Mouse (Mus musculus) hindlimb bud, embryonic 11.5 days (tissue): ENCODE results near the gene Rpl14.

Experiments
- DNase-seq: peaks from one replicate; pipeline ENCODE4 v3.0.0-alpha.2; 2012; ENCODE audit warnings: low read depth, low spot score; ENCODE audit errors: extremely low spot score

Rpl14 gene

GRCm38 (mm10) chr9:120571593-120572385 lies 545 bp downstream of the Rpl14 start:
- no peak for DNase-seq

DNA sequence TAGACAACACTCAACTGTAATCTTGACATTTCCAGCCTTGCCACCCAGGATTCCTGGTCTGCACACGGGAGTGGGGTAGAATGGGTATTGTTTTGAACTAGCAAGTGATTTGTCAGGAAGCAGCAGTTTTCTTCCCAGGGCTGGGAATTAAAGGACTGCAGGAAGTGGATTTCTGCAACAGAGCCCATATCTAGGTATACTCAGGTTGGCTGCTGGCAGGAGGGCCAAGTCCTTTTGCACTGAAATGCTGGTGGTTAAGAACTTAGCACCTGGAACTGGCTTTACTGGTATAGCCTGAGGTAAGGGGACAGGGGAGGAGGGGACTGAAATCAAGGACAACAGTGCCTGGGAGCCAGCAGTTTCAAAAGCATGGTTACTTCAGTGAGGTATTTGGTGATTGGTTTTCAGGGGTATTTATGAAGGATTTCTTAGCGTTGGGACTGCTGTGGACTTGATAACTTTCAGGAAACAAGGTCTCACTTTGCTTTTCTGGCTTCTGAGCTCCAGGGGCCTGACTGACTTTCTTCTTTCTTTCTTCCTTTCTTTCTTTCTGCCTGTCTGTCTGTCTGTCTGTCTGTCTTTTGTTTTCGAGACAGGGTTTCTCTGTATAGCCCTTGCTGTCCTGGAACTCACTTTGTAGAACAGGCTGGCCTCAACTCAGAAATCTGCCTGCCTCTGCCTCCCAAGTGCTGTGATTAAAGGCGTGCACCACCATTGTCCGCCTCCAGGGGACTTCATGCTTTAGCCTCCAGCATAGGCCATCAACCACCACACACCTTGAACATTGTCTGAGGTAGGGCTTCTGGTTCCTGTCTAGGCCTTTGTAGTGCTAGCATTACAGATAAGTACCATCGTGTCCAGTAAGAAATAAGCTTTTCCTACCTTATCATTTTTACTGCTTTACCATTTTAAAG lies 4.8 kb downstream of the Rpl14 start:
- no peak for DNase-seq

DNA sequence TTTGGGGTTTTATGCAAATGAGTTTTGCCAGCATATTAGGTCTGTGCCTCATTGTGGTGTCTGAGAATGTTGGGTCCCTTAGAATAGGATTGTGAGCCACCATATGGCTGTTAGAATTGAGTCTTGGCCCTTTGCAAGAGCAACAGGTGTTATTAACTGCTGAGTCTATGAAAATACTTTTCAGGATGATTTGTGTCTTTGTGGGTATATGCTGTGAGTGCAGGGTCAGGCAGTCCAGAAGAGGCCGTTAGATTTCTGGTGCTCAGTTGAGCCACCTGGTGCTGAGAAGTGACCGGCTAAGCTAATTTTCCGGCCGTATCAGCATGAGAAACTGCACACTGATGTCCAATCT lies 5.4 kb downstream of the Rpl14 start:
- no peak for DNase-seq

DNA sequence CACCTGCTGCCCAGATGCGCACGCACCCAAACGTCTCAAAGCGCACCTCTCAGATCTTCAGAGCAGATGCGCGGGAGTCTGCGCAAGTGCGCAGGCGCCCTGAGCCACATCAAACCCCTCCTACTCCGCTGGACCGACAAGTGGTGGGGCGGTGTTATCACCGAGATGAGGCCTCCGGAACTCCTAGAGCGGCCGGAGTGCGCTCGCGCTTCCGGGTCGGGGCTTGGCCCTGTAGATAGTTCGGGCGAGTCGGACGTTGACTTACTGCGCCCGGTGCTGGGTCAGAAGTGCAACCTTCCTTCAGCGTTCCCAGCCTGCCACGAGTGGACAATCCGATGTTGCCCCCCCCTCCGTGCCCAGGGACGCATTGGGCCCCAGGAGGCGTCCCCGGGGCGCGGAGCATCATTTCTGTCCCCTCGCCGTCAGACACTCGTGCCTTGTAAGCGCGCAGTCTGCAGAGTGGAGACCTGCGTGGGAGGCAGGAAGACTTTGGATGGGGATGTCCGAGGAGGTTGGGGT lies 5.9 kb downstream of the Rpl14 start:
- DNase-seq = peak; percentile 89

- no peak for DNase-seq
These were observed 6.6 kb downstream of the Rpl14 start for GRCm38 (mm10) chr9:120577706-120578405.

DNA sequence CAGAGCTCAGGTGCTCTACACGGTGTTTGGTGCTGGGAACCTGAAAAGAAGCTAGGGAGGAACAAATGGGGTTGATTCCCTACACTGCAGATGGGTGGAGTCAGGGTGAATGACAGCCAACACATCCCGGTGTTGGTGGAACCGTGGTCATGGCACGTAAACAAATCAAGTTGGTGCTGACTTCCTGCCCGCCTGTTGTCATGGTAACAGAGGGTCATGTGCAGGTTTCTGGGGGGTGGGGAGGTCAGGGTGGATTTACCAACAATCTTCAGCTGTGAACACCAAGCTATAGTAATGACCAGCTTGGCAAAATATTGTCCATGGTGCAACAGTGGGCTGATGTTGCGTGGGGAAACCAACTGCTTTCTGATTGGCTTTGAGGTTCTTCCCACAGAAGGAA lies 7.5 kb downstream of the Rpl14 start:
- no peak for DNase-seq

GRCm38 (mm10) chr9:120579808-120580207 lies 8.6 kb downstream of the Rpl14 start:
- no peak for DNase-seq

DNA sequence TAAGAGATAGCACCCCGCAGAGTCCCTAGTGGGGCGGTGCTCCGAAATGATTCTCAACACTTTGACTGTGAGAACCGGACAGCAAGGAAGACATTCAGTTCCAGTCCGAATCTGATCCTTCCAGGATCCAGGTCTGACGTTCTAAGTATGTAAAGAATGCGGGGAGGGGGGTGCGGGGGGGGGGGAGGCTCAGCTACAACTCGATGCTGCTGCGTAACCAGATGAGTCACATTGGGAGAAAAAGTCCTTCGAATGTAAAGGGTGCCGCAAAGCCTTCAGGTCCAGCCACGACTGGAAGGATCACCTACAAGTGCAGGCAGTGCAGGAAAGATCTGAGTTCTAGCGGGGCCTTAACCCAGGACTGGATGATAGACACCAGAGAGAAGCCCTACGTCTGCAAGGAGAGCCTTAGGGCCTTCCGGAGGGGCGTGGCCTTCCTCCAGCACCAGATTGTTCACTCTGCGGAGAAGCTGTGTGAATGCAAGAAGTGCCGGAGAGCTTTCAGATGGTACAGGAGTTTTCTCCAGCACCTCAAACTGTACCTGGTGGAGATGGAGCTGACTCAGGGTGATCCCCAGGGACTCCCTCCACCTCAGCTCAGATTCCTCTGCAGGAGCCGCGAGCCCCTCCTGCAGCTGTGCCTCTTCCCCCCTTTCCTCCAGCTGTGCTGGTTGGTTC lies 10.8 kb downstream of the Rpl14 start:
- DNase-seq = no peak

DNA sequence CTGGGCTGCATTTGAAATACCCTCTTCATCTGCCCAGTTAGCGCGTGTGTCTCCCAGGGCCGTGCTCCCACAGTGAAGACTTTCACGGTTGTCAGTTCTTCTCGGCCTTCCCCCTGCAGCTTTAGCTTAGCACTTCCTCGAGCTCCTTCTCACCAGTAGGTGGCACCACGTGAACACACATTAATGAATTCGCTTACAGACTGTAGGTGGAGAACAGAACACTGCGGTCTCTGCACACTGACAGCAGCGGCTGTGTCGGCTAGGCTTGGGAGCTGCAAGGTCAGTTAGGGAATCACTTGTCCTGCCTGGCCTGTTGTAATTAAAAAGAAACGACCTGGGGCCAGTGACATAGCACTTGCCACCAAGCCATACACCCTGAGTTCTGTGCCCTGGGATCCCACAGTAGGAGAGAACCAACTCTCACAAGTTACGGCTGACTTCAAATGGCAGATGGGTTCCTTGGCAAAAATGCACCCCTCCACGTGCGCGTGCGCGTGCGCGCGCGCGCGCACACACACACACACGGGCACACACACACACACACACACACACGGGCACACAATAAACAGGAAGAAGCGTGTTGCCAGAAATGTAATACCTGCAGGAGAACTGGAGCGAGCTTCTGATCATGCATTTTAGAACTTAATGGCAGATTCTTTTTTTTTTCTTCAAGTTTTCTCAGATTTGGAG lies 11.5 kb downstream of the Rpl14 start:
- no peak for DNase-seq

DNA sequence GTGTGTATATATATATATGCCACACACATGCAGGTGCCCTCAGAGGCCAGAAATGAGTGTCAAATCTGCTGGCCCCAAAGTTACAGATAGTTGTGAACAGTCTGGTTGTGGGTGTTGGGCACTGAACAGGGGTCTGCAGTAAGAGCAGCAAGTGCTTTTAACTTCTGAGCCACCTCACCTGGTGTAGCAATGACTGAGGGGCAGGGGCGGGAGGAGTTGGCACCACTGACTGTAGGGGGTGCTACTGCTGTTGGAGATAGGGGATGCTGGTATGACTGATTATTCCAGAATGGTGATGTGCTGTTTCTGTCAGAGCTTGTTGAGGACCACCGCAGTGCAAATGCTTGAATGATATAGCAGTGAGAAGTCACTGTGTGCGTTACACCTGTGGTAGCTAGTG lies 12.1 kb downstream of the Rpl14 start:
- DNase-seq = no peak

- no peak for DNase-seq
These were observed 15.3 kb downstream of the Rpl14 start for GRCm38 (mm10) chr9:120586546-120586945.

DNA sequence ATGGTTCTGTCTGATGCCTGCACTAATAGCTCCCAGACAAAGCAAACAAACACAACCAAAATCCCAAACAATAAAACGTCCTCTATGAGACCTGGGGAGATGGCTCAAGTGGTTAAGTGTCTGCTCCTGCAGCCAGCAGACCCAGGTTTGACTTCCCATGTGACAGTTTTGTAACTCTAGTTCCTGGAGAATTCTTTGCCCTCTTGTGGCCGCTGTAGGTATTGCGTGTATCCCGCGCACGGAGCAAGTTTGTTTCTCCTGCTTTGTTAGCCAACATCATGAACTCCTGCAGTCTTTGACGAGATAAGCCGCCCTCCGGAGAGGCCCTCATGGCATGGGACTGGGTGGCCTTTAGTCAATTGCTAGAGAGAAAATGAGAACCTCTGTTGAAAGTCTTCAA lies 20.2 kb downstream of the Rpl14 start:
- DNase-seq = no peak

GRCm38 (mm10) chr9:120593383-120594101 lies 22.3 kb downstream of the Rpl14 start:
- no peak for DNase-seq

GRCm38 (mm10) chr9:120594839-120595238 lies 23.6 kb downstream of the Rpl14 start:
- no peak for DNase-seq

- no peak for DNase-seq
These were observed 24.1 kb downstream of the Rpl14 start for GRCm38 (mm10) chr9:120595306-120595705.

GRCm38 (mm10) chr9:120601488-120602171 lies 30.4 kb downstream of the Rpl14 start:
- no peak for DNase-seq

GRCm38 (mm10) chr9:120602172-120602838 lies 31.1 kb downstream of the Rpl14 start:
- DNase-seq = no peak

- DNase-seq = peak; percentile 93
These were observed 31.7 kb downstream of the Rpl14 start for GRCm38 (mm10) chr9:120602839-120603511.
